Mouse (Mus musculus) embryonic fibroblast, embryonic 13.5 days (primary cell): ENCODE results near the gene Gm9803.

Experiments
- CTCF ChIP-seq: IDR thresholded peaks from 2 replicates; pipeline ENCODE4 v1.5.1; 2011; ENCODE audit warnings: mild to moderate bottlenecking, control low read depth, low read length, moderate library complexity, borderline replicate concordance; ENCODE audit not compliant: insufficient read depth
- POLR2A ChIP-seq: IDR thresholded peaks from 2 replicates; pipeline ENCODE4 v1.6.1; 2011; ENCODE audit warnings: low read depth, mild to moderate bottlenecking, control low read depth, low read length, moderate library complexity

GRCm38 (mm10) chr10:43560765-43561164, 36.9 kb downstream of the Gm9803 start:
- TF ChIP-seq POLR2A: no peak
- no peak for TF ChIP-seq CTCF
